Comparison of ENCODE assay signal across 9 mouse cellular contexts in genomic region chr13:59668501-59669093, GRCm38 (mm10). TPM values are rescaled to one million over a fixed set of nuclear protein-coding genes. Genes with fewer than 3 reads are reported as not detected.
DNase-seq lines count a peak whose midpoint lies in the region; ATAC-seq and TF ChIP-seq lines count a peak whose summit lies in the region.
"Had no signal": no experiment of that assay in that cellular context is flagged by ENCODE, and none has a peak within 500 bp of the region (broad histone marks: within the 10 kb centered on the region; RNA-seq: fewer than 3 reads in every experiment).

No protein-coding gene starts in this region.

- 0 out of 2 replicates have a peak, but pooled peaks cover 8% of the 10 kb centered on the region for H3K36me3 ChIP-seq in lung, embryonic 14.5 days (ENCODE audit: insufficient read depth)
- peaks cover 5% of the 10 kb centered on the region; the same call in 1 of the 2 replicates for H3K36me3 ChIP-seq in stomach, embryonic 15.5 days

- ATAC-seq in common myeloid progenitor, adult 5-6 weeks (replicated peaks; ENCODE audit: low read depth, poor library complexity, severe bottlenecking), result peak; percentile 73
- ATAC-seq in inflammation-experienced regulatory T-cells, adult 6 months, result peak; percentile 74
- ATAC-seq in lung, embryonic 14.5 days (ENCODE audit: insufficient read depth), result peak; percentile 47; the same call in 1 of the 2 replicates
- ATAC-seq in stomach, embryonic 15.5 days (ENCODE audit: insufficient read depth, low FRiP score, low read depth), result peak; percentile 96
- ATAC-seq: Patski had no signal

- H3K4me1 ChIP-seq in lung, embryonic 14.5 days (ENCODE audit: insufficient read depth), result no peaks in the 10 kb centered on the region
- no peaks in the 10 kb centered on the region for H3K4me1 ChIP-seq in stomach, embryonic 15.5 days

- H3K9me3 ChIP-seq in lung, embryonic 14.5 days (ENCODE audit: low read depth, low read length), result no peaks in the 10 kb centered on the region
- no peaks in the 10 kb centered on the region for H3K9me3 ChIP-seq in stomach, embryonic 15.5 days

- H3K27me3 ChIP-seq in lung, embryonic 14.5 days (ENCODE audit: insufficient read depth, low read length), result no peaks in the 10 kb centered on the region
- H3K27me3 ChIP-seq in stomach, embryonic 15.5 days (replicated peaks), result no peaks in the 10 kb centered on the region
- H3K27me3 ChIP-seq: Patski had no signal

- peak overlapping the region; percentile 42 for H3K27ac ChIP-seq in lung, embryonic 14.5 days (ENCODE audit: low read depth)
- peak overlapping the region; percentile 74 for H3K27ac ChIP-seq in stomach, embryonic 15.5 days

- 28% methylated on average over 11 of the region's 11 CpGs for WGBS in lung, embryonic 14.5 days
- WGBS in stomach, embryonic 15.5 days, result 26% methylated on average over 11 of the region's 11 CpGs

- no peak overlapping the region for H3K4me3 ChIP-seq in lung, embryonic 14.5 days (ENCODE audit: low read depth, low read length)
- H3K4me3 ChIP-seq in stomach, embryonic 15.5 days (replicated peaks), result 0 out of 2 replicates have a peak overlapping the region, but pooled peaks have one; percentile 1

- peak; percentile 27 for DNase-seq in gastrocnemius, postnatal 25 days
- DNase-seq in gastrocnemius, adult 18-20 months (ENCODE audit: low spot score), result no peak
- no peak for DNase-seq in lung, embryonic 14.5 days
- no peak for DNase-seq in layer of hippocampus, postnatal 14 days (ENCODE audit: low spot score in 2 of 2)
- no peak for DNase-seq in embryo, embryonic 10.5 days (ENCODE audit: low spot score)

- H3K9ac ChIP-seq in lung, embryonic 14.5 days, result no peak overlapping the region
- no peak overlapping the region for H3K9ac ChIP-seq in stomach, embryonic 15.5 days

- no peak for TF ChIP-seq CTCF in lung, embryonic 14.5 days (IDR thresholded peaks at IDR 0.05; ENCODE audit: low read depth)

- H3K4me2 ChIP-seq in lung, embryonic 14.5 days, result peak overlapping the region; percentile 5; the same call in 1 of the 2 replicates
- H3K4me2 ChIP-seq in stomach, embryonic 15.5 days, result peak overlapping the region; percentile 36

RNA-seq across cellular contexts. Expression of gene Golm1, which starts 7.0 kb away (rescaled TPM):
- 1 to 10 TPM; 5.0 to 6.5 TPM for total RNA-seq in gastrocnemius, postnatal 25 days (2021)
- total RNA-seq in gastrocnemius, adult 18-20 months (2021), result 1 to 10 TPM; 5.7 to 7.5 TPM
- 55.6 and 58.6 TPM in 2 replicates for total RNA-seq in common myeloid progenitor, adult 5-6 weeks (2017)
- 10 to 100 TPM; 40.8 to 58.9 (median 47.8) TPM for polyA plus RNA-seq in inflammation-experienced regulatory T-cells, adult 6 months (2017; shearing (Covaris generic))
- polyA plus RNA-seq in lung, embryonic 14.5 days (2014; fragmentation: Nextera tagmentation; extraction: Ambion mirVana), result 39.2 and 44.1 TPM in 2 replicates
- 77.2 and 80.9 TPM in 2 replicates for polyA plus RNA-seq in stomach, embryonic 15.5 days (2015; fragmentation: Nextera tagmentation; extraction: Ambion mirVana)
- 10 to 100 TPM; 57.0 to 59.4 TPM for total RNA-seq in layer of hippocampus, postnatal 14 days (2021)

RNA-seq across cellular contexts. Expression of gene 4921517D22Rik, which starts 25.3 kb away (rescaled TPM):
- not detected for total RNA-seq in gastrocnemius, postnatal 25 days (2021)
- total RNA-seq in gastrocnemius, adult 18-20 months (2021), result not detected
- not detected in 2 replicates for total RNA-seq in common myeloid progenitor, adult 5-6 weeks (2017)
- polyA plus RNA-seq in inflammation-experienced regulatory T-cells, adult 6 months (2017; shearing (Covaris generic)), result not detected
- not detected in 2 replicates for polyA plus RNA-seq in lung, embryonic 14.5 days (2014; fragmentation: Nextera tagmentation; extraction: Ambion mirVana)
- polyA plus RNA-seq in stomach, embryonic 15.5 days (2015; fragmentation: Nextera tagmentation; extraction: Ambion mirVana), result not detected in 2 replicates
- total RNA-seq in layer of hippocampus, postnatal 14 days (2021), result not detected
- polyA plus RNA-seq: Patski had no signal

RNA-seq across cellular contexts. Expression of gene Spata31d1a, which starts 41.5 kb away (rescaled TPM):
- not detected for total RNA-seq in gastrocnemius, postnatal 25 days (2021)
- not detected for total RNA-seq in gastrocnemius, adult 18-20 months (2021)
- not detected in 2 replicates for total RNA-seq in common myeloid progenitor, adult 5-6 weeks (2017)
- not detected for polyA plus RNA-seq in inflammation-experienced regulatory T-cells, adult 6 months (2017; shearing (Covaris generic))
- polyA plus RNA-seq in lung, embryonic 14.5 days (2014; fragmentation: Nextera tagmentation; extraction: Ambion mirVana), result not detected in 2 replicates
- polyA plus RNA-seq in stomach, embryonic 15.5 days (2015; fragmentation: Nextera tagmentation; extraction: Ambion mirVana), result not detected in 2 replicates
- total RNA-seq in layer of hippocampus, postnatal 14 days (2021), result under 1 TPM; 0.12 to 0.26 TPM

RNA-seq across cellular contexts. Expression of gene Spata31d1b, which starts 43.5 kb away (rescaled TPM):
- total RNA-seq in gastrocnemius, postnatal 25 days (2021), result not detected
- not detected for total RNA-seq in gastrocnemius, adult 18-20 months (2021)
- total RNA-seq in common myeloid progenitor, adult 5-6 weeks (2017), result not detected in 2 replicates
- polyA plus RNA-seq in inflammation-experienced regulatory T-cells, adult 6 months (2017; shearing (Covaris generic)), result not detected
- polyA plus RNA-seq in lung, embryonic 14.5 days (2014; fragmentation: Nextera tagmentation; extraction: Ambion mirVana), result not detected in 2 replicates
- polyA plus RNA-seq in stomach, embryonic 15.5 days (2015; fragmentation: Nextera tagmentation; extraction: Ambion mirVana), result not detected in 2 replicates
- total RNA-seq in layer of hippocampus, postnatal 14 days (2021), result under 1 TPM in 1 of 2 experiments, not detected in 1; 0.18 TPM
- polyA plus RNA-seq: Patski had no signal
